Comparison of ENCODE assay signal across 24 mouse cellular contexts in genomic region chr17:85335464-85335863, GRCm38 (mm10).
"Had no signal": no experiment of that assay in that cellular context is flagged by ENCODE, and none has a peak within 500 bp of the region (broad histone marks: within the 10 kb centered on the region; RNA-seq: fewer than 3 reads in every experiment).

No protein-coding gene starts in this region.

- H3K27ac ChIP-seq: limb, embryonic 12.5 days; limb, embryonic 15.5 days; liver, embryonic 14.5 days; lung, embryonic 15.5 days; midbrain, embryonic 12.5 days; midbrain, embryonic 15.5 days; neural tube, embryonic 13.5 days; stomach, embryonic 15.5 days had no signal

- DNase-seq: kidney, adult 18-20 months; kidney, adult 9 months; kidney, postnatal 14 days; kidney, postnatal 4 days; layer of hippocampus, adult 9-11 months; layer of hippocampus, postnatal 36 days; liver, postnatal 0 days; lung, postnatal 10 days; lung, postnatal 36 days; right cerebral cortex, postnatal 25 days; spleen, adult 18-20 months; thymus, postnatal 25 days had no signal

- H3K4me2 ChIP-seq: limb, embryonic 12.5 days; limb, embryonic 15.5 days; liver, embryonic 11.5 days; lung, embryonic 15.5 days; midbrain, embryonic 12.5 days; midbrain, embryonic 15.5 days; neural tube, embryonic 13.5 days; stomach, embryonic 15.5 days had no signal

- H3K4me1 ChIP-seq: limb, embryonic 12.5 days; limb, embryonic 15.5 days; lung, embryonic 15.5 days; midbrain, embryonic 12.5 days; neural tube, embryonic 13.5 days; stomach, embryonic 15.5 days had no signal

- H3K27me3 ChIP-seq: limb, embryonic 12.5 days; limb, embryonic 15.5 days; lung, embryonic 15.5 days; midbrain, embryonic 15.5 days; neural tube, embryonic 13.5 days; stomach, embryonic 15.5 days had no signal

- H3K9me3 ChIP-seq: limb, embryonic 12.5 days; limb, embryonic 15.5 days; lung, embryonic 15.5 days; midbrain, embryonic 12.5 days; midbrain, embryonic 15.5 days; neural tube, embryonic 13.5 days; stomach, embryonic 15.5 days had no signal

- H3K36me3 ChIP-seq: limb, embryonic 12.5 days; limb, embryonic 15.5 days; lung, embryonic 15.5 days; midbrain, embryonic 12.5 days; midbrain, embryonic 15.5 days; neural tube, embryonic 13.5 days; stomach, embryonic 15.5 days had no signal

- ATAC-seq: inflammation-experienced regulatory T-cells, adult 6 months; intestine, embryonic 16.5 days; liver, postnatal 0 days; midbrain, embryonic 15.5 days had no signal

- H3K9ac ChIP-seq: limb, embryonic 12.5 days; limb, embryonic 15.5 days; liver, embryonic 14.5 days; liver, postnatal 0 days; lung, embryonic 15.5 days; midbrain, embryonic 12.5 days; midbrain, embryonic 15.5 days; neural tube, embryonic 13.5 days; stomach, embryonic 15.5 days had no signal

- H3K4me3 ChIP-seq: limb, embryonic 12.5 days; limb, embryonic 15.5 days; lung, embryonic 15.5 days; midbrain, embryonic 12.5 days; midbrain, embryonic 15.5 days; myocyte; neural tube, embryonic 13.5 days; stomach, embryonic 15.5 days had no signal
